9 mouse cellular contexts compared by ENCODE assay signal in the genomic region with DNA sequence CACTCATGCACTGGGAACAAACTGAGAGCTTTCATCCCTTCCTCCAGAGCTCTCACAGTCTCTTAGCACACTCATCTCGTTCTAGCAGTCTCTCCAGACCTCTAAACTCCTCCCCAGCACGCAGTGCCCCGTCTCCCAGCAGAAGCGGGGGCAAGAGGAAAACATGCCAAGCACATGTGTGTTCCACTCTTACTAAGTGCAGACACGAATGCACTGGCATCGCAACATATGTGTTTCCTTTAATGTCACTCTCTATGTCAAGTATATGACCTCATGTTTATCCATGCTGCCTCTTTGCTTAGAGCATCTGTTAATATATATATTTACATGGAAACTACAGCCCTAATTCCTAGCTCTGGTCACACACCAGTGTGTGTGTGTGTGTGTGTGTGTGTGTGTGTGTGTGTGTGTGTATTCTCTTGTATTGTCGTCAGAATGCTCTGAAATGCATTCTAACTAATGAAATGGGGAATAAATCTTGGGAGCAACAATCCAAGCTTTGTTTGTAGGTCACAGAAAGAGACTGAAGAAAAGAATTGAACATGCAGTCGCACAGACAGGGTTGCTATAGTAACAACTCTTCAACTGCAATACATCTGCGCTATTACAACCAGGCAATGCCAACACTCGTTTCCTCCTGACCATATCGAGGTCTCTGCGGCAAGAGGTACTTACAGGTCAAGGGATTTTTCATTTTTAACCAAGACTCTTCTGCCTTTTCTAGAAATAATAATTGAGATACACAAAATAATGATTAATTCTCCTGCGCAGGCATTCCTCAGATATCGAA. TPM values are rescaled to one million over a fixed set of nuclear protein-coding genes. Genes with fewer than 3 reads are reported as not detected.
A peak's percentile ranks its signal among the peaks of the same experiment; 100 is the strongest.
DNase-seq lines count a peak whose midpoint lies in the region; ATAC-seq lines count a peak whose summit lies in the region.
"Had no signal": no experiment of that assay in that cellular context is flagged by ENCODE, and none has a peak within 500 bp of the region (broad histone marks: within the 10 kb centered on the region; RNA-seq: fewer than 3 reads in every experiment).

No protein-coding gene starts in this region.

- no peak overlapping the region for H3K4me3 ChIP-seq in liver, embryonic 15.5 days (replicated peaks)
- H3K4me3 ChIP-seq in neural tube, embryonic 14.5 days (ENCODE audit: low read depth, low read length): no peak overlapping the region
- H3K4me3 ChIP-seq: embryonic facial prominence, embryonic 13.5 days; myocyte had no signal

- peaks cover 39% of the 10 kb centered on the region for H3K4me1 ChIP-seq in liver, embryonic 15.5 days (replicated peaks)
- peaks cover 5% of the 10 kb centered on the region; the same call in 1 of the 2 replicates for H3K4me1 ChIP-seq in neural tube, embryonic 14.5 days (ENCODE audit: control insufficient read depth, insufficient read depth, low read length)

- no peak overlapping the region for H3K27ac ChIP-seq in liver, embryonic 15.5 days (replicated peaks)
- no peak overlapping the region; the same call in 1 of the 2 replicates for H3K27ac ChIP-seq in neural tube, embryonic 14.5 days (ENCODE audit: low read depth, low read length)
- H3K27ac ChIP-seq: embryonic facial prominence, embryonic 13.5 days had no signal

- WGBS in liver, embryonic 15.5 days (ENCODE audit: insufficient replicate concordance): 81% methylated on average over 14 of the region's 14 CpGs
- WGBS in neural tube, embryonic 14.5 days: 38% methylated on average over 14 of the region's 14 CpGs

- no peak overlapping the region for H3K9ac ChIP-seq in liver, embryonic 15.5 days
- H3K9ac ChIP-seq in neural tube, embryonic 14.5 days (replicated peaks; ENCODE audit: low read depth, low read length): no peak overlapping the region
- H3K9ac ChIP-seq: embryonic facial prominence, embryonic 13.5 days had no signal

- no peak for DNase-seq in liver
- no peak for DNase-seq in right cerebral cortex, postnatal 4 days
- no peak for DNase-seq in cerebellum, postnatal 14 days

- no peaks in the 10 kb centered on the region for H3K36me3 ChIP-seq in liver, embryonic 15.5 days (replicated peaks)
- no peaks in the 10 kb centered on the region for H3K36me3 ChIP-seq in neural tube, embryonic 14.5 days (ENCODE audit: control insufficient read depth, insufficient read depth, low read length)
- H3K36me3 ChIP-seq: embryonic facial prominence, embryonic 13.5 days had no signal

- H3K9me3 ChIP-seq in liver, embryonic 15.5 days (replicated peaks): no peaks in the 10 kb centered on the region
- H3K9me3 ChIP-seq in neural tube, embryonic 14.5 days (ENCODE audit: control insufficient read depth, low read length): no peaks in the 10 kb centered on the region

- no peak for ATAC-seq in liver, embryonic 15.5 days (ENCODE audit: insufficient read depth)
- ATAC-seq in common myeloid progenitor, adult 5-6 weeks (replicated peaks; ENCODE audit: low read depth, poor library complexity, severe bottlenecking): peak; percentile 10
- peak; percentile 25 for ATAC-seq in inflammation-experienced regulatory T-cells, adult 6 months
- ATAC-seq in neural tube, embryonic 14.5 days (ENCODE audit: low read depth): peak; percentile 75

- H3K4me2 ChIP-seq in liver, embryonic 15.5 days: peak overlapping the region; percentile 13; the same call in 1 of the 2 replicates
- H3K4me2 ChIP-seq in neural tube, embryonic 14.5 days (ENCODE audit: low read depth, low read length): no peak overlapping the region
- H3K4me2 ChIP-seq: embryonic facial prominence, embryonic 13.5 days had no signal

- H3K27me3 ChIP-seq in liver, embryonic 15.5 days: no peaks in the 10 kb centered on the region
- no peaks in the 10 kb centered on the region for H3K27me3 ChIP-seq in neural tube, embryonic 14.5 days (ENCODE audit: control insufficient read depth, insufficient read depth, low read length)

RNA-seq across cellular contexts. Expression of gene N4bp2l1, which starts 4.6 kb away (rescaled TPM):
- polyA plus RNA-seq in liver, embryonic 15.5 days (2015; fragmentation: Nextera tagmentation; extraction: Ambion mirVana): 13.3 and 14.5 TPM in 2 replicates
- 26.4 and 31.1 TPM in 2 replicates for total RNA-seq in common myeloid progenitor, adult 5-6 weeks (2017)
- 10 to 100 TPM; 46.9 to 61.2 (median 57.9) TPM for polyA plus RNA-seq in inflammation-experienced regulatory T-cells, adult 6 months (2017; shearing (Covaris generic))
- 14.5 and 19.8 TPM in 2 replicates for polyA plus RNA-seq in neural tube, embryonic 14.5 days (2014; fragmentation: Nextera tagmentation; extraction: Ambion mirVana)
